Mouse (Mus musculus) forebrain, embryonic 16.5 days (tissue): ENCODE results near the gene Atrnl1. TPM values are rescaled to one million over a fixed set of nuclear protein-coding genes. Genes with fewer than 3 reads are reported as not detected.

Experiments
- ATAC-seq: fragments of 200-750 bp; cut with Nextera tagmentation; 2 replicates; pipeline ENCODE4 v1.8.0; 2017; ENCODE audit warnings: mild to moderate bottlenecking, moderate library complexity
- H3K27ac ChIP-seq: fragments of 300-500 bp; sonication (generic); 2 replicates; pipeline ENCODE4 v1.5.1; 2014; ENCODE audit warnings: low read length, control low read depth
- H3K27me3 ChIP-seq: fragments of 300-500 bp; sonication (generic); replicated peaks from 2 replicates; pipeline ENCODE4 v1.6.1; 2014; ENCODE audit warnings: low read length; ENCODE audit not compliant: control insufficient read depth, insufficient read depth
- H3K36me3 ChIP-seq: fragments of 300-500 bp; sonication (generic); 2 replicates; pipeline ENCODE4 v1.6.1; 2014; ENCODE audit not compliant: control insufficient read depth, insufficient read depth
- H3K4me1 ChIP-seq: fragments of 300-500 bp; sonication (generic); replicated peaks from 2 replicates; pipeline ENCODE4 v1.6.1; 2014; ENCODE audit warnings: low read length; ENCODE audit not compliant: control insufficient read depth, insufficient read depth
- H3K4me2 ChIP-seq: fragments of 300-500 bp; sonication (generic); 2 replicates; pipeline ENCODE4 v1.6.1; 2014; ENCODE audit warnings: mild to moderate bottlenecking, low read length, control low read depth
- H3K4me3 ChIP-seq: fragments of 300-500 bp; sonication (generic); replicated peaks from 2 replicates; pipeline ENCODE4 v1.5.1; 2014; ENCODE audit warnings: mild to moderate bottlenecking, low read length, control low read depth
- H3K9ac ChIP-seq: fragments of 300-500 bp; sonication (generic); replicated peaks from 2 replicates; pipeline ENCODE4 v1.6.1; 2014; ENCODE audit warnings: low read depth, low read length, control low read depth
- H3K9me3 ChIP-seq: fragments of 300-500 bp; sonication (generic); 2 replicates; pipeline ENCODE4 v1.6.1; 2016; ENCODE audit warnings: low read length; ENCODE audit not compliant: control insufficient read depth
- WGBS: fragments of 180-500 bp; shearing (Covaris S2); extraction: QIAGEN DNeasy Blood & Tissue Kit; methylation state at CpG from one replicate; pipeline ENCODE4 v1.1.7; 2014; 5-methylcytosine and 5-hydroxymethylcytosine counted together
- polyA plus RNA-seq: library from polyadenylated mRNA; unstranded; fragments of >200 nt; fragmentation: Nextera tagmentation; extraction: Ambion mirVana; gene quantifications from 2 replicates; pipeline ENCODE4 v1.2.1, GENCODE M21; 2015

The Atrnl1 gene
- polyA plus RNA-seq, 1 experiment from 2014 or later, result 8.3 TPM

DNA sequence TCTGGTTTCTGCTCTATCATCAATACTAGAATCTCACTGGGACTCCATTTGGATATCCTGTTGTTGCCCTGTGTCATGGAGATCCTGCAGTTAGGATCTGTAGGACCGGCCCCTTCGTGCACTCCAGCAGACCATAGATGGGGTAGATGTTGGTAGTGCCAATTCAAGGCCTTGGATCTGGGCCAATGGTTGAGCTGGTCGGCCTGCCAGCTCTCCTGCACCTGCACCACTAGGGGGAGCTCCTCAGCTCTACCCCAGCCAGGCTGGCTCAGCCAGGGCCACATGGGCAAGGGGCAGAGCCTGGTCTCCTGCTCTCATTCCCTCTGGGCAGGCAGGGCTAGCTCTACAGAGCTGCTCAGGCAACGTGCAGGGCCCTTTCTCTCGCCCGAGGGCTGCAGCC, 114.1 kb downstream of the Atrnl1 start:
- no peak overlapping the region for H3K4me2 ChIP-seq
- 86% methylated on average over 6 of the region's 6 CpGs for WGBS
- no peak for ATAC-seq
- no peaks in the 10 kb centered on the region for H3K9me3 ChIP-seq
- no peaks in the 10 kb centered on the region for H3K27me3 ChIP-seq
- H3K4me1 ChIP-seq, result no peaks in the 10 kb centered on the region
- H3K27ac ChIP-seq, result no peak overlapping the region
- H3K4me3 ChIP-seq, result no peak overlapping the region
- H3K9ac ChIP-seq, result no peak overlapping the region
- H3K36me3 ChIP-seq, result no peaks in the 10 kb centered on the region

GRCm38 (mm10) chr19:57725326-57725725, 114.5 kb downstream of the Atrnl1 start:
- Histone ChIP-seq H3K4me2 (no peak overlapping the region), H3K9me3 (no peaks in the 10 kb centered on the region), H3K4me1 (no peaks in the 10 kb centered on the region), H3K4me3 (no peak overlapping the region), H3K27ac (no peak overlapping the region), H3K9ac (no peak overlapping the region), H3K36me3 (no peaks in the 10 kb centered on the region), H3K27me3 (no peaks in the 10 kb centered on the region)
- 91% methylated on average over 2 of the region's 2 CpGs for WGBS
- no peak for ATAC-seq

DNA sequence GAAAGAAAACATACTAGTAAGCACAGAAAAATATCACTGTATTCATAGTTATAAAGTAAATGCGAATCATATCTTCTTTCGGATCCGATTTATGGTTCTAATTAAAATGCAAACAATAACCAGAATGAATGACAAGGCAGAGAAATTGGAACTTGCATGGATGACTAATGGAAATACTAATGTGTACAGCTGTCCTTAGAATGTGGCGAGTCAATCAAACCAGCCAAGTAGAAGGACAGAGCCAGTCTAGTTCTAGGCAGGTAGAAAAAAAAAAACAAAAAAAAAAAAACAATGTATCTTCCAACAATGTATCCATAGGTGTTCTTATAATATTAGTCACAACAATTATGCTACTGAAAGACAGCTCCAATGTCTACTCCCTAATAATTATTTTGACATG, 116.2 kb downstream of the Atrnl1 start:
- no peaks in the 10 kb centered on the region for H3K27me3 ChIP-seq
- no peak overlapping the region for H3K9ac ChIP-seq
- H3K9me3 ChIP-seq, result no peaks in the 10 kb centered on the region
- no peak overlapping the region for H3K4me3 ChIP-seq
- no peak overlapping the region for H3K4me2 ChIP-seq
- ATAC-seq, result no peak
- 84% methylated on average over 4 of the region's 4 CpGs for WGBS
- H3K27ac ChIP-seq, result no peak overlapping the region
- H3K36me3 ChIP-seq, result no peaks in the 10 kb centered on the region
- no peaks in the 10 kb centered on the region for H3K4me1 ChIP-seq

DNA sequence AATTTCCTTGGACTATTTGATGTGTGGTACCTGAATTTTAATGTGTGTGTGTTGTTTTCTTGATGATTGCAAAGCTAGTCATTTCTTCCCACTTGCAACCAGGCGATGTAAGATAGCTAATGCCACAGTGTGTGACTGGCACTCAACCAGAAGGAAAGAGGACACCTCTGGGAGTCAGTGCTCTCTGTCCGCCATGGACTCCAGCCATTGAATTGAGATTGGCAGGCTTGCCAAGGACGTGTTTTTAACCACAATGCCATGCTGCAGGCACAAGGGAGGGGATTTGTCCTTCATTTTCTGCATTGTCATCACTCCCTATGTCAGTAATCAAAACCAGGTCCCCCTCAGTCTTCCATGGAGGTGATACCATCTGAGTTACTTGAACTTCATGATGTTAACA, 126.6 kb downstream of the Atrnl1 start:
- 87% methylated on average over 3 of the region's 3 CpGs for WGBS
- H3K9me3 ChIP-seq, result no peaks in the 10 kb centered on the region
- no peak overlapping the region for H3K4me3 ChIP-seq
- peaks cover 10% of the 10 kb centered on the region; the same call in 1 of the 2 replicates for H3K36me3 ChIP-seq
- no peak overlapping the region for H3K4me2 ChIP-seq
- no peak for ATAC-seq
- H3K9ac ChIP-seq, result no peak overlapping the region
- no peaks in the 10 kb centered on the region for H3K4me1 ChIP-seq
- no peaks in the 10 kb centered on the region for H3K27me3 ChIP-seq
- H3K27ac ChIP-seq, result no peak overlapping the region

GRCm38 (mm10) chr19:57745579-57745978, 134.7 kb downstream of the Atrnl1 start:
- 58% methylated on average over 9 of the region's 9 CpGs for WGBS
- no peak overlapping the region for H3K4me3 ChIP-seq
- H3K36me3 ChIP-seq, result no peaks in the 10 kb centered on the region
- no peak overlapping the region for H3K4me2 ChIP-seq
- H3K27ac ChIP-seq, result no peak overlapping the region
- H3K4me1 ChIP-seq, result no peaks in the 10 kb centered on the region
- H3K27me3 ChIP-seq, result no peaks in the 10 kb centered on the region
- ATAC-seq, result no peak
- H3K9ac ChIP-seq, result no peak overlapping the region
- H3K9me3 ChIP-seq, result no peaks in the 10 kb centered on the region

- no peaks in the 10 kb centered on the region for H3K36me3 ChIP-seq
- no peak overlapping the region for H3K4me3 ChIP-seq
- H3K4me2 ChIP-seq, result no peak overlapping the region
- WGBS, result 86% methylated on average over 11 of the region's 11 CpGs
- no peaks in the 10 kb centered on the region for H3K9me3 ChIP-seq
- no peak overlapping the region for H3K27ac ChIP-seq
- no peak for ATAC-seq
- H3K4me1 ChIP-seq, result no peaks in the 10 kb centered on the region
- no peaks in the 10 kb centered on the region for H3K27me3 ChIP-seq
- no peak overlapping the region for H3K9ac ChIP-seq
Observed at GRCm38 (mm10) chr19:57746553-57746952, 135.7 kb downstream of the Atrnl1 start.

DNA sequence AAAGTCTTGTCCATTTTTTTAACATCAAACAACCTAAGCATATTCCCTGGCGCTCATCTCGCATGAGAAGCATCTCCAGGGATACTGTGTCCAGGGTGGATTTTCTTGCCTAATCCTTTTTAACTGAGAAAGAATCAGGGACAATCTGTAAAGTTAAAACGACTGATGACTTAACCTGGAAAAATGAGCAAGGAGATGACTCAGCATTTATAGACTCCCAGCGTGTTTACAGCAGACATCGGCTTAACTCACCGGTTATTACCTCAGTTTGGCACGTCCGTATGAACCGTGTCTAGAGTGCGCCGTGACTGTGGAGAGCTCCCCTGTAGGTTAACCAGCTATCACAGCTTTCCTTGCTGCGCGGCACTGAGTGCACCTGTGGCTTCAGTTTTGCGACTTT, 141.4 kb downstream of the Atrnl1 start:
- H3K9me3 ChIP-seq, result no peaks in the 10 kb centered on the region
- no peak overlapping the region for H3K27ac ChIP-seq
- no peaks in the 10 kb centered on the region for H3K4me1 ChIP-seq
- H3K4me2 ChIP-seq, result no peak overlapping the region
- WGBS, result 94% methylated on average over 14 of the region's 14 CpGs
- peaks cover 2% of the 10 kb centered on the region; the same call in 1 of the 2 replicates for H3K36me3 ChIP-seq
- no peak overlapping the region for H3K9ac ChIP-seq
- no peaks in the 10 kb centered on the region for H3K27me3 ChIP-seq
- ATAC-seq, result no peak
- no peak overlapping the region for H3K4me3 ChIP-seq

GRCm38 (mm10) chr19:57762526-57762925, 151.7 kb downstream of the Atrnl1 start:
- H3K9me3 ChIP-seq, result no peaks in the 10 kb centered on the region
- WGBS, result 93% methylated on average over 2 of the region's 2 CpGs
- ATAC-seq, result no peak

GRCm38 (mm10) chr19:57764576-57765371, 153.9 kb downstream of the Atrnl1 start:
- H3K36me3 ChIP-seq, result 0 out of 2 replicates have a peak, but pooled peaks cover 2% of the 10 kb centered on the region
- no peaks in the 10 kb centered on the region for H3K4me1 ChIP-seq
- H3K9me3 ChIP-seq, result no peaks in the 10 kb centered on the region
- no peak overlapping the region for H3K9ac ChIP-seq
- H3K4me3 ChIP-seq, result no peak overlapping the region
- ATAC-seq, result no peak
- WGBS, result 83% methylated on average over 16 of the region's 16 CpGs
- no peak overlapping the region for H3K27ac ChIP-seq
- no peaks in the 10 kb centered on the region for H3K27me3 ChIP-seq
- H3K4me2 ChIP-seq, result no peak overlapping the region

More at GRCm38 (mm10) chr19:57762526-57762925, 151.7 kb downstream of the Atrnl1 start:
- H3K4me1 ChIP-seq, result no peaks in the 10 kb centered on the region
- H3K9ac ChIP-seq, result no peak overlapping the region
- no peak overlapping the region for H3K27ac ChIP-seq
- H3K4me2 ChIP-seq, result no peak overlapping the region
- no peak overlapping the region for H3K4me3 ChIP-seq
- H3K36me3 ChIP-seq, result 0 out of 2 replicates have a peak, but pooled peaks cover 2% of the 10 kb centered on the region
- H3K27me3 ChIP-seq, result no peaks in the 10 kb centered on the region
